Mouse (Mus musculus): ENCODE measurements around the gene Nfil3.

DNA sequence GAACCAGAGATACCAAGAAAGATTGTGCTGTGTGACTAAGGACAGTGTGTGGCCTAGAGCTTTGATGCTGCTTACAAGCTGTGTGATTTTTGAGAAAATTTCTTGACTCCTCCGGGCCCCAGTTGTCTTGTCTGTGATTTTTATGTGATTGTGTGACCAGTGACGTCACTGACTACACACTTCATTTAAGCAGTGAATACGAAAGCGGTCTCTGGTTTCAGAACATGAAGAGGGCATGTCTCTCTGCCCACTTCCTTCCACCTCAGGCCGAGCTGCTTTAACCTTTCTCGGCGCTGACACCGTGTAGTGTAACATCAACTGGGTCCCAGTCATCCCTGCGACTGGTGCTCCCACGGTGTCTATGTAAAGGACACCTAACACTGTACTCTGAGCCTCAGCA is 17.7 kb upstream of the Nfil3 start:
- no peak for TF ChIP-seq MAFK (IDR thresholded peaks at IDR 0.05; ENCODE audit: insufficient read depth, low read depth, low read length)
- TF ChIP-seq ZNF384 (IDR thresholded peaks at IDR 0.05; ENCODE audit: low read depth, low read length): no peak
- no peak for TF ChIP-seq ZC3H11A (IDR thresholded peaks at IDR 0.05; ENCODE audit: borderline replicate concordance, low read depth, low read length)
- TF ChIP-seq CHD2 (IDR thresholded peaks at IDR 0.05; ENCODE audit: low read depth, low read length): no peak
- TF ChIP-seq HCFC1 (IDR thresholded peaks at IDR 0.05; ENCODE audit: borderline replicate concordance, insufficient read depth, low read length): no peak

All from ES-E14 (cell line).